Mouse (Mus musculus) MEL (cell line): ENCODE measurements around the gene Entpd3. TPM values are rescaled to one million over a fixed set of nuclear protein-coding genes. Genes with fewer than 3 reads are reported as not detected.
A peak's percentile ranks its signal among the peaks of the same experiment; 100 is the strongest.

Source experiments
- DNase-seq: peaks from one replicate; pipeline ENCODE4 v3.0.0; 2011; ENCODE audit warnings: low read depth, low spot score
- H3K27ac ChIP-seq: 2 replicates; pipeline ENCODE4 v1.5.1; 2012; ENCODE audit warnings: low read depth, mild to moderate bottlenecking, control low read depth, low read length, moderate library complexity; ENCODE audit not compliant: control insufficient read depth
- H3K27me3 ChIP-seq, 2 experiments: fragments of 150-350 bp in 1 of 2; sonication (generic) in 1 of 2; 2 replicates each; pipeline ENCODE4 v1.6.1; 2012; ENCODE audit warnings: low read length in 2 of 2, mild to moderate bottlenecking in 2 of 2, improper control_type of control experiment in 1 of 2, moderate library complexity in 1 of 2; ENCODE audit not compliant: insufficient read depth in 2 of 2, control insufficient read depth in 1 of 2
- H3K36me3 ChIP-seq, 2 experiments: 2 replicates each; pipeline ENCODE4 v1.6.1; 2012 to 2014; ENCODE audit warnings: low read length in 2 of 2, improper control_type of control experiment in 1 of 2, inconsistent platforms in 1 of 2, mild to moderate bottlenecking in 1 of 2; ENCODE audit not compliant: insufficient read depth in 2 of 2, control insufficient read depth in 1 of 2
- H3K4me1 ChIP-seq, 2 experiments: fragments of 150-350 bp in 1 of 2; sonication (generic) in 1 of 2; 2 replicates each; pipeline ENCODE4 v1.6.1; 2012; ENCODE audit warnings: low read length in 2 of 2, improper control_type of control experiment in 1 of 2, mild to moderate bottlenecking in 1 of 2; ENCODE audit not compliant: insufficient read depth in 2 of 2, control insufficient read depth in 1 of 2
- H3K4me3 ChIP-seq, 2 experiments: fragments of 150-350 bp in 1 of 2; sonication (generic) in 1 of 2; 2 replicates each; pipeline ENCODE4 v1.5.1; 2012; ENCODE audit warnings: low read depth in 2 of 2, low read length in 2 of 2, mild to moderate bottlenecking in 2 of 2, moderate library complexity in 2 of 2, control low read depth in 1 of 2, improper control_type of control experiment in 1 of 2; ENCODE audit not compliant: control insufficient read depth in 1 of 2, insufficient read depth in 1 of 2
- H3K79me2 ChIP-seq: 2 replicates; pipeline ENCODE4 v1.6.1; 2012; ENCODE audit warnings: mild to moderate bottlenecking, low read length, moderate library complexity; ENCODE audit not compliant: control insufficient read depth, poor library complexity, insufficient read depth
- H3K9ac ChIP-seq: 2 replicates; pipeline ENCODE4 v1.6.1; 2012; ENCODE audit warnings: low read depth, mild to moderate bottlenecking, control low read depth, low read length, moderate library complexity; ENCODE audit not compliant: control insufficient read depth, poor library complexity, severe bottlenecking
- H3K9me3 ChIP-seq: fragments of 150-350 bp; sonication (generic); replicated peaks from 2 replicates; pipeline ENCODE4 v1.6.1; 2012; ENCODE audit warnings: mild to moderate bottlenecking, low read length, improper control_type of control experiment, moderate library complexity; ENCODE audit not compliant: insufficient read depth
- BHLHE40 ChIP-seq: IDR thresholded peaks from 2 replicates; pipeline ENCODE4 v1.6.1; 2012; ENCODE audit warnings: low read depth, mild to moderate bottlenecking, inconsistent platforms, low read length, improper control_type of control experiment, borderline replicate concordance
- CHD1 ChIP-seq: IDR thresholded peaks from 2 replicates; pipeline ENCODE4 v1.6.1; 2012; ENCODE audit warnings: low read depth, mild to moderate bottlenecking, inconsistent platforms, low read length, improper control_type of control experiment
- CHD2 ChIP-seq: IDR thresholded peaks from 2 replicates; pipeline ENCODE4 v1.6.1; 2011; ENCODE audit warnings: low read length, improper control_type of control experiment
- CTCF ChIP-seq, 3 experiments: IDR thresholded peaks in 2 of 3; conservative IDR thresholded peaks in 1 of 3; 2 replicates each; pipeline ENCODE4 v1.5.1; 2011 to 2012; ENCODE audit warnings: low read length in 3 of 3, low read depth in 2 of 3, mild to moderate bottlenecking in 2 of 3, improper control_type of control experiment in 1 of 3, inconsistent platforms in 1 of 3, mixed read lengths in 1 of 3, moderate library complexity in 1 of 3; ENCODE audit not compliant: control insufficient read depth in 1 of 3, insufficient read depth in 1 of 3, poor library complexity in 1 of 3, severe bottlenecking in 1 of 3
- E2F4 ChIP-seq: IDR thresholded peaks from 2 replicates; pipeline ENCODE4 v1.6.1; 2011; ENCODE audit warnings: low read depth, low read length, improper control_type of control experiment, borderline replicate concordance
- ELF1 ChIP-seq: IDR thresholded peaks from 2 replicates; pipeline ENCODE4 v1.6.1; 2014; ENCODE audit warnings: low read depth, mild to moderate bottlenecking, inconsistent platforms, low read length, improper control_type of control experiment, moderate library complexity
- EP300 ChIP-seq, 2 experiments: IDR thresholded peaks; 2 replicates each; pipeline ENCODE4 v1.6.1; 2011; ENCODE audit warnings: improper control_type of control experiment in 2 of 2, low read length in 2 of 2, low read depth in 1 of 2, mild to moderate bottlenecking in 1 of 2
- ETS1 ChIP-seq: IDR thresholded peaks from 2 replicates; pipeline ENCODE4 v1.6.1; 2012; ENCODE audit warnings: low read depth, mild to moderate bottlenecking, inconsistent platforms, low read length, improper control_type of control experiment, moderate library complexity
- GABPA ChIP-seq: IDR thresholded peaks from 2 replicates; pipeline ENCODE4 v1.6.1; 2012; ENCODE audit warnings: low read depth, mild to moderate bottlenecking, inconsistent platforms, low read length, improper control_type of control experiment, moderate library complexity
- GATA1 ChIP-seq: IDR thresholded peaks from 2 replicates; pipeline ENCODE4 v1.6.1; 2011; ENCODE audit warnings: low read depth, low read length, improper control_type of control experiment
- HCFC1 ChIP-seq: IDR thresholded peaks from 2 replicates; pipeline ENCODE4 v1.6.1; 2012; ENCODE audit warnings: low read depth, mild to moderate bottlenecking, inconsistent platforms, low read length, improper control_type of control experiment, moderate library complexity
- JUND ChIP-seq: IDR thresholded peaks from 2 replicates; pipeline ENCODE4 v1.6.1; 2011; ENCODE audit warnings: low read depth, mild to moderate bottlenecking, improper control_type of control experiment, low read length
- KAT2A ChIP-seq: conservative IDR thresholded peaks from 2 replicates; pipeline ENCODE4 v1.6.1; 2012; ENCODE audit warnings: low read depth, low read length, improper control_type of control experiment, inconsistent platforms
- MAFK ChIP-seq: IDR thresholded peaks from 2 replicates; pipeline ENCODE4 v1.6.1; 2011; ENCODE audit warnings: low read depth, mild to moderate bottlenecking, low read length, improper control_type of control experiment, borderline replicate concordance
- MAX ChIP-seq: IDR thresholded peaks from 2 replicates; pipeline ENCODE4 v1.6.1; 2011; ENCODE audit warnings: low read length, improper control_type of control experiment
- MAZ ChIP-seq: IDR thresholded peaks from 2 replicates; pipeline ENCODE4 v1.6.1; 2012; ENCODE audit warnings: low read depth, mild to moderate bottlenecking, inconsistent platforms, low read length, improper control_type of control experiment
- MEF2A ChIP-seq: IDR thresholded peaks from 2 replicates; pipeline ENCODE4 v1.6.1; 2014; ENCODE audit warnings: low read depth, mild to moderate bottlenecking, inconsistent platforms, low read length, improper control_type of control experiment; ENCODE audit not compliant: poor library complexity, insufficient replicate concordance, severe bottlenecking; ENCODE audit errors: extremely low read depth
- MXI1 ChIP-seq: IDR thresholded peaks from 2 replicates; pipeline ENCODE4 v1.6.1; 2011; ENCODE audit warnings: mild to moderate bottlenecking, low read depth, low read length, improper control_type of control experiment
- MYB ChIP-seq: IDR thresholded peaks from 2 replicates; pipeline ENCODE4 v1.6.1; 2011; ENCODE audit warnings: mild to moderate bottlenecking, low read depth, low read length, improper control_type of control experiment
- MYC ChIP-seq: IDR thresholded peaks from 2 replicates; pipeline ENCODE4 v1.6.1; 2011; ENCODE audit warnings: low read depth, mild to moderate bottlenecking, low read length, improper control_type of control experiment, moderate library complexity
- NELFE ChIP-seq: IDR thresholded peaks from 2 replicates; pipeline ENCODE4 v1.6.1; 2011; ENCODE audit warnings: low read depth, low read length, improper control_type of control experiment
- NRF1 ChIP-seq: IDR thresholded peaks from 2 replicates; pipeline ENCODE4 v1.6.1; 2014; ENCODE audit warnings: low read depth, mild to moderate bottlenecking, inconsistent platforms, low read length, improper control_type of control experiment, moderate library complexity; ENCODE audit not compliant: poor library complexity, insufficient read depth, severe bottlenecking
- POLR2A ChIP-seq, 2 experiments: IDR thresholded peaks; 2 replicates each; pipeline ENCODE4 v1.6.1; 2011 to 2012; ENCODE audit warnings: low read length in 2 of 2, mild to moderate bottlenecking in 2 of 2, control low read depth in 1 of 2, improper control_type of control experiment in 1 of 2, low read depth in 1 of 2, moderate library complexity in 1 of 2; ENCODE audit not compliant: control insufficient read depth in 1 of 2, insufficient read depth in 1 of 2, poor library complexity in 1 of 2
- POLR2AphosphoS2 ChIP-seq: IDR thresholded peaks from 2 replicates; pipeline ENCODE4 v1.6.1; 2011; ENCODE audit warnings: low read length, improper control_type of control experiment
- POLR2AphosphoS5 ChIP-seq: IDR thresholded peaks from 2 replicates; pipeline ENCODE4 v1.6.1; 2012; ENCODE audit warnings: low read depth, borderline replicate concordance, mild to moderate bottlenecking, inconsistent platforms, low read length, moderate library complexity, mixed read lengths
- RAD21 ChIP-seq: IDR thresholded peaks from 2 replicates; pipeline ENCODE4 v1.6.1; 2011; ENCODE audit warnings: mild to moderate bottlenecking, low read depth, low read length, improper control_type of control experiment
- RCOR1 ChIP-seq: IDR thresholded peaks from 2 replicates; pipeline ENCODE4 v1.6.1; 2012; ENCODE audit warnings: low read depth, mild to moderate bottlenecking, inconsistent platforms, low read length, improper control_type of control experiment
- SIN3A ChIP-seq: IDR thresholded peaks from 2 replicates; pipeline ENCODE4 v1.6.1; 2012; ENCODE audit warnings: low read length, improper control_type of control experiment, inconsistent platforms
- SMC3 ChIP-seq: IDR thresholded peaks from 2 replicates; pipeline ENCODE4 v1.6.1; 2011; ENCODE audit warnings: low read depth, low read length, improper control_type of control experiment
- TAL1 ChIP-seq: IDR thresholded peaks from 2 replicates; pipeline ENCODE4 v1.6.1; 2012; ENCODE audit warnings: mild to moderate bottlenecking, inconsistent platforms, low read length, moderate library complexity, mixed read lengths
- TBP ChIP-seq: IDR thresholded peaks from 2 replicates; pipeline ENCODE4 v1.8.0; 2011; ENCODE audit warnings: low read depth, low read length, improper control_type of control experiment
- TCF12 ChIP-seq: IDR thresholded peaks from 2 replicates; pipeline ENCODE4 v1.6.1; 2014; ENCODE audit warnings: low read depth, mild to moderate bottlenecking, inconsistent platforms, low read length, improper control_type of control experiment, moderate library complexity
- UBTF ChIP-seq: IDR thresholded peaks from 2 replicates; pipeline ENCODE4 v1.6.1; 2012; ENCODE audit warnings: low read depth, mild to moderate bottlenecking, inconsistent platforms, low read length, improper control_type of control experiment, moderate library complexity, borderline replicate concordance; ENCODE audit not compliant: insufficient read depth
- USF1 ChIP-seq: IDR thresholded peaks from 2 replicates; pipeline ENCODE4 v1.6.1; 2014; ENCODE audit warnings: low read depth, mild to moderate bottlenecking, inconsistent platforms, low read length, improper control_type of control experiment, moderate library complexity
- USF2 ChIP-seq, 2 experiments: IDR thresholded peaks; 2 replicates each; pipeline ENCODE4 v1.6.1; 2011 to 2012; ENCODE audit warnings: improper control_type of control experiment in 2 of 2, low read length in 2 of 2, borderline replicate concordance in 1 of 2, inconsistent platforms in 1 of 2, low read depth in 1 of 2, mild to moderate bottlenecking in 1 of 2; ENCODE audit not compliant: insufficient read depth in 1 of 2
- ZKSCAN1 ChIP-seq: IDR thresholded peaks from 2 replicates; pipeline ENCODE4 v1.6.1; 2012; ENCODE audit warnings: low read depth, mild to moderate bottlenecking, inconsistent platforms, low read length, improper control_type of control experiment, moderate library complexity
- ZMIZ1 ChIP-seq: IDR thresholded peaks from 2 replicates; pipeline ENCODE4 v1.6.1; 2012; ENCODE audit warnings: low read depth, mild to moderate bottlenecking, inconsistent platforms, low read length, improper control_type of control experiment, moderate library complexity
- ZNF384 ChIP-seq: IDR thresholded peaks from 2 replicates; pipeline ENCODE4 v1.6.1; 2012; ENCODE audit warnings: low read depth, mild to moderate bottlenecking, inconsistent platforms, low read length, improper control_type of control experiment
- polyA plus RNA-seq, 2 experiments: library from polyadenylated mRNA; stranded (reverse) in 1 of 2; unstranded in 1 of 2; fragments of >175 nt in 1 of 2; fragments of >200 nt in 1 of 2; gene quantifications; 2 replicates each; pipeline versions ENCODE4 v1.2.1 to v1.2.4; 2012; ENCODE audit warnings: low replicate concordance in 2 of 2, low read depth in 1 of 2; ENCODE audit not compliant: insufficient read length in 2 of 2, insufficient read depth in 1 of 2, missing spikeins in 1 of 2
- total RNA-seq: library from RNA; depleted of rRNA; stranded (reverse); fragments of 300-350 nt; gene quantifications from 2 replicates; pipeline ENCODE4 v1.2.3, GENCODE M21; 2012

Entpd3 gene
- total and polyA plus RNA-seq, 3 experiments = 0.03 TPM; not detected in 2

GRCm38 (mm10) chr9:120502013-120502412 lies 37.6 kb upstream of the Entpd3 start:
- H3K27me3 ChIP-seq = peaks cover 0 to 2% of the 10 kb centered on the region in 2 experiments; a peak in 2 of 4 replicates
- no peaks in the 10 kb centered on the region; a peak in 1 of 4 replicates for H3K36me3 ChIP-seq
- peak overlapping the region in 1 of 2 experiments; percentile 25; a peak in 2 of 4 replicates for H3K4me3 ChIP-seq
- H3K27ac ChIP-seq = no peak overlapping the region
- DNase-seq = peak; percentile 92
- H3K9me3 ChIP-seq = no peaks in the 10 kb centered on the region
- H3K9ac ChIP-seq = peak overlapping the region; percentile 48
- no peaks in the 10 kb centered on the region for H3K79me2 ChIP-seq
- peaks cover 0 to 3% of the 10 kb centered on the region in 2 experiments; a peak in 2 of 4 replicates for H3K4me1 ChIP-seq
- TF ChIP-seq GATA1 (no peak), NRF1 (no peak), CHD2 (no peak), MXI1 (peak; percentile 81), UBTF (no peak), USF1 (no peak), MAFK (no peak), MAZ (no peak), USF2 (IDR thresholded peaks at IDR 0.05; ENCODE audit: borderline replicate concordance in 1 of 2, insufficient read depth in 1 of 2, low read depth in 1 of 2, low read length in 2 of 2) (no peak), POLR2A (IDR thresholded peaks at IDR 0.05; ENCODE audit: control insufficient read depth in 1 of 2, insufficient read depth in 1 of 2, low read depth in 1 of 2, low read length in 2 of 2, poor library complexity in 1 of 2) (no peak), ZNF384 (no peak), RAD21 (peak; percentile 97), TAL1 (no peak), POLR2AphosphoS5 (no peak), BHLHE40 (no peak), TCF12 (no peak), MYC (peak; percentile 94), E2F4 (no peak), SMC3 (peak; percentile 71), HCFC1 (no peak), ETS1 (no peak), JUND (no peak), MYB (no peak), POLR2AphosphoS2 (no peak), SIN3A (peak; percentile 57; the same call in 1 of the 2 replicates), RCOR1 (no peak), TBP (no peak), EP300 (IDR thresholded peaks at IDR 0.05; ENCODE audit: low read depth in 1 of 2, low read length in 2 of 2) (no peak), ZMIZ1 (no peak), ZKSCAN1 (no peak), NELFE (no peak), ELF1 (no peak), CHD1 (no peak), GABPA (no peak), CTCF (IDR thresholded peaks at IDR 0.05 in 2 of 3, conservative IDR thresholded peaks at IDR 0.05 in 1 of 3; ENCODE audit: control insufficient read depth in 1 of 3, insufficient read depth in 1 of 3, low read depth in 2 of 3, low read length in 3 of 3, poor library complexity in 1 of 3, severe bottlenecking in 1 of 3) (peak; percentile 49 to 97 (median 94)), MEF2A (no peak), MAX (peak; percentile 77), KAT2A (no peak)
